ENCODE assay signal across 18 mouse cellular contexts in genomic region chr10:4005191-4005590, GRCm38 (mm10). TPM values are rescaled to one million over a fixed set of nuclear protein-coding genes. Genes with fewer than 3 reads are reported as not detected.
A peak's percentile ranks its signal among the peaks of the same experiment; 100 is the strongest.
DNase-seq lines count a peak whose midpoint lies in the region; ATAC-seq and TF ChIP-seq lines count a peak whose summit lies in the region.
"Had no signal": no experiment of that assay in that cellular context is flagged by ENCODE, and none has a peak within 500 bp of the region (broad histone marks: within the 10 kb centered on the region; RNA-seq: fewer than 3 reads in every experiment).

No protein-coding gene starts in this region.

- H3K4me3 ChIP-seq in heart, embryonic 12.5 days = no peak overlapping the region
- H3K4me3 ChIP-seq in lung, embryonic 14.5 days (ENCODE audit: low read depth, low read length) = no peak overlapping the region
- H3K4me3 ChIP-seq in lung, postnatal 0 days (ENCODE audit: low read depth, low read length) = no peak overlapping the region
- no peak overlapping the region for H3K4me3 ChIP-seq in intestine, embryonic 16.5 days (ENCODE audit: low read length)
- no peak overlapping the region for H3K4me3 ChIP-seq in stomach, embryonic 16.5 days (replicated peaks; ENCODE audit: low read length)
- H3K4me3 ChIP-seq in liver, postnatal 0 days (ENCODE audit: low read depth, low read length) = no peak overlapping the region
- H3K4me3 ChIP-seq: heart, embryonic 15.5 days; limb, embryonic 15.5 days; midbrain, embryonic 13.5 days had no signal

- TF ChIP-seq CTCF in lung, embryonic 14.5 days (IDR thresholded peaks at IDR 0.05; ENCODE audit: low read depth) = no peak
- TF ChIP-seq CTCF in lung, postnatal 0 days (IDR thresholded peaks at IDR 0.05) = no peak
- TF ChIP-seq CTCF in liver, postnatal 0 days (IDR thresholded peaks at IDR 0.05; ENCODE audit: low read depth) = no peak

- H3K9ac ChIP-seq in heart, embryonic 12.5 days = no peak overlapping the region
- H3K9ac ChIP-seq in lung, embryonic 14.5 days = no peak overlapping the region
- H3K9ac ChIP-seq in lung, postnatal 0 days (replicated peaks; ENCODE audit: low read depth) = no peak overlapping the region
- H3K9ac ChIP-seq in intestine, embryonic 16.5 days (ENCODE audit: low read depth, low read length) = no peak overlapping the region
- H3K9ac ChIP-seq in stomach, embryonic 16.5 days (ENCODE audit: low read length) = no peak overlapping the region
- no peak overlapping the region for H3K9ac ChIP-seq in liver, postnatal 0 days (replicated peaks)
- H3K9ac ChIP-seq: heart, embryonic 15.5 days; limb, embryonic 15.5 days; midbrain, embryonic 13.5 days had no signal

- no peaks in the 10 kb centered on the region for H3K27me3 ChIP-seq in heart, embryonic 12.5 days (replicated peaks)
- no peaks in the 10 kb centered on the region for H3K27me3 ChIP-seq in lung, embryonic 14.5 days (ENCODE audit: insufficient read depth, low read length)
- H3K27me3 ChIP-seq in lung, postnatal 0 days (replicated peaks; ENCODE audit: insufficient read depth, low read length) = no peaks in the 10 kb centered on the region
- no peaks in the 10 kb centered on the region for H3K27me3 ChIP-seq in intestine, embryonic 16.5 days (replicated peaks; ENCODE audit: control insufficient read depth, insufficient read depth, low read length)
- no peaks in the 10 kb centered on the region for H3K27me3 ChIP-seq in stomach, embryonic 16.5 days (ENCODE audit: control insufficient read depth, insufficient read depth, low read length)
- no peaks in the 10 kb centered on the region for H3K27me3 ChIP-seq in liver, postnatal 0 days (ENCODE audit: insufficient read depth, low read length)
- H3K27me3 ChIP-seq: heart, embryonic 15.5 days; limb, embryonic 15.5 days; midbrain, embryonic 13.5 days had no signal

- WGBS in heart, embryonic 12.5 days = 80% methylated on average over 7 of the region's 7 CpGs
- WGBS in lung, embryonic 14.5 days = 66% methylated on average over 7 of the region's 7 CpGs
- WGBS in lung, postnatal 0 days = 79% methylated on average over 7 of the region's 7 CpGs
- 74% methylated on average over 7 of the region's 7 CpGs for WGBS in intestine, embryonic 16.5 days
- 65% methylated on average over 7 of the region's 7 CpGs for WGBS in stomach, embryonic 16.5 days
- WGBS in liver, postnatal 0 days (ENCODE audit: insufficient replicate concordance) = 84% methylated on average over 7 of the region's 7 CpGs

- intact Hi-C loops in heart, postnatal 10 days (cut with DNase I) = no loop called here

- peaks cover 11% of the 10 kb centered on the region; the same call in 1 of the 2 replicates for H3K4me1 ChIP-seq in heart, embryonic 12.5 days (replicated peaks)
- no peaks in the 10 kb centered on the region for H3K4me1 ChIP-seq in lung, embryonic 14.5 days (ENCODE audit: insufficient read depth)
- H3K4me1 ChIP-seq in lung, postnatal 0 days (ENCODE audit: insufficient read depth, low read depth, low read length) = no peaks in the 10 kb centered on the region
- H3K4me1 ChIP-seq in intestine, embryonic 16.5 days (ENCODE audit: control insufficient read depth, insufficient read depth, low read length) = 0 out of 2 replicates have a peak, but pooled peaks cover 3% of the 10 kb centered on the region
- H3K4me1 ChIP-seq in stomach, embryonic 16.5 days (ENCODE audit: control insufficient read depth, insufficient read depth, low read length) = peaks cover 4% of the 10 kb centered on the region
- H3K4me1 ChIP-seq in liver, postnatal 0 days (ENCODE audit: insufficient read depth) = no peaks in the 10 kb centered on the region
- H3K4me1 ChIP-seq: heart, embryonic 15.5 days; midbrain, embryonic 13.5 days had no signal

- no peak overlapping the region for H3K27ac ChIP-seq in heart, embryonic 12.5 days (ENCODE audit: poor library complexity, severe bottlenecking)
- peak overlapping the region; percentile 73 for H3K27ac ChIP-seq in lung, embryonic 14.5 days (ENCODE audit: low read depth)
- no peak overlapping the region for H3K27ac ChIP-seq in lung, postnatal 0 days (ENCODE audit: low read length)
- peak overlapping the region; percentile 21 for H3K27ac ChIP-seq in intestine, embryonic 16.5 days (ENCODE audit: low read length)
- H3K27ac ChIP-seq in stomach, embryonic 16.5 days (ENCODE audit: low read length) = peak overlapping the region; percentile 83
- no peak overlapping the region for H3K27ac ChIP-seq in liver, postnatal 0 days (ENCODE audit: low read depth)
- H3K27ac ChIP-seq: heart, embryonic 15.5 days; hindbrain, postnatal 0 days; limb, embryonic 15.5 days; midbrain, embryonic 13.5 days had no signal

- no peaks in the 10 kb centered on the region for H3K9me3 ChIP-seq in heart, embryonic 12.5 days (replicated peaks)
- H3K9me3 ChIP-seq in lung, embryonic 14.5 days (ENCODE audit: low read depth, low read length) = no peaks in the 10 kb centered on the region
- H3K9me3 ChIP-seq in lung, postnatal 0 days (ENCODE audit: low read length) = no peaks in the 10 kb centered on the region
- no peaks in the 10 kb centered on the region for H3K9me3 ChIP-seq in intestine, embryonic 16.5 days (ENCODE audit: control insufficient read depth, low read length)
- no peaks in the 10 kb centered on the region for H3K9me3 ChIP-seq in stomach, embryonic 16.5 days (replicated peaks; ENCODE audit: control insufficient read depth, low read length)
- H3K9me3 ChIP-seq in liver, postnatal 0 days (ENCODE audit: low read length) = no peaks in the 10 kb centered on the region
- H3K9me3 ChIP-seq: heart, embryonic 15.5 days; limb, embryonic 15.5 days; midbrain, embryonic 13.5 days had no signal

- peak; percentile 39 to 40 for DNase-seq in heart, postnatal 10 days
- DNase-seq in lung, embryonic 14.5 days = no peak
- no peak for DNase-seq in lung, postnatal 0 days (ENCODE audit: low spot score)
- no peak for DNase-seq in liver, postnatal 0 days
- DNase-seq: adrenal gland, postnatal 14 days; B cell, adult 2 months; cerebellum, adult 11-12 months; cerebellum, postnatal 25 days; kidney, postnatal 25 days; spleen, adult 18-20 months; thymus, postnatal 36 days had no signal

- no peak for TF ChIP-seq EP300 in lung, postnatal 0 days (IDR thresholded peaks at IDR 0.05)
- TF ChIP-seq EP300 in liver, postnatal 0 days (IDR thresholded peaks at IDR 0.05; ENCODE audit: low read depth) = no peak

- H3K4me2 ChIP-seq in heart, embryonic 12.5 days = no peak overlapping the region
- H3K4me2 ChIP-seq in lung, embryonic 14.5 days = no peak overlapping the region
- no peak overlapping the region for H3K4me2 ChIP-seq in lung, postnatal 0 days (replicated peaks; ENCODE audit: low read depth, low read length)
- H3K4me2 ChIP-seq in intestine, embryonic 16.5 days (ENCODE audit: low read depth, low read length) = no peak overlapping the region
- no peak overlapping the region for H3K4me2 ChIP-seq in stomach, embryonic 16.5 days (ENCODE audit: low read depth, low read length)
- H3K4me2 ChIP-seq in liver, postnatal 0 days (ENCODE audit: low read depth, low read length) = no peak overlapping the region
- H3K4me2 ChIP-seq: heart, embryonic 15.5 days; limb, embryonic 15.5 days; midbrain, embryonic 13.5 days had no signal

- no peak for ATAC-seq in heart, embryonic 12.5 days (ENCODE audit: insufficient number of reproducible peaks, low FRiP score)
- ATAC-seq in lung, embryonic 14.5 days (ENCODE audit: insufficient read depth) = no peak
- no peak for ATAC-seq in lung, postnatal 0 days
- ATAC-seq in intestine, embryonic 16.5 days = no peak
- no peak for ATAC-seq in stomach, embryonic 16.5 days (ENCODE audit: insufficient read depth, low FRiP score)
- ATAC-seq in liver, postnatal 0 days = no peak
- ATAC-seq: hindbrain, postnatal 0 days; midbrain, embryonic 13.5 days had no signal

- peaks cover 9% of the 10 kb centered on the region for H3K36me3 ChIP-seq in heart, embryonic 12.5 days
- H3K36me3 ChIP-seq in lung, embryonic 14.5 days (ENCODE audit: insufficient read depth) = peaks cover 13% of the 10 kb centered on the region; the same call in 1 of the 2 replicates
- H3K36me3 ChIP-seq in lung, postnatal 0 days (ENCODE audit: insufficient read depth, low read length) = no peaks in the 10 kb centered on the region
- H3K36me3 ChIP-seq in intestine, embryonic 16.5 days (ENCODE audit: control insufficient read depth, insufficient read depth, low read length) = no peaks in the 10 kb centered on the region
- H3K36me3 ChIP-seq in stomach, embryonic 16.5 days (ENCODE audit: control insufficient read depth, insufficient read depth, low read length) = no peaks in the 10 kb centered on the region
- H3K36me3 ChIP-seq in liver, postnatal 0 days (replicated peaks; ENCODE audit: insufficient read depth, low read length) = peaks cover 18% of the 10 kb centered on the region; the same call in 1 of the 2 replicates
- H3K36me3 ChIP-seq: heart, embryonic 15.5 days; limb, embryonic 15.5 days; midbrain, embryonic 13.5 days had no signal

RNA-seq across cellular contexts. Expression of gene Mthfd1l, which starts 32.3 kb away (rescaled TPM):
- 1 to 10 TPM; 3.4 to 4.3 TPM for total RNA-seq in heart, postnatal 10 days (2021)
- 16.9 and 17.8 TPM in 2 replicates for polyA plus RNA-seq in heart, embryonic 12.5 days (2016; fragmentation: Nextera tagmentation; extraction: Ambion mirVana)
- polyA plus RNA-seq in lung, embryonic 14.5 days (2014; fragmentation: Nextera tagmentation; extraction: Ambion mirVana) = 20.6 and 21.7 TPM in 2 replicates
- polyA plus RNA-seq in lung, postnatal 0 days (2015; fragmentation: Nextera tagmentation; extraction: Ambion mirVana) = 3.0 and 3.7 TPM in 2 replicates
- 17.6 and 18.4 TPM in 2 replicates for polyA plus RNA-seq in intestine, embryonic 16.5 days (2015; fragmentation: Nextera tagmentation; extraction: Ambion mirVana)
- 14.0 and 14.8 TPM in 2 replicates for polyA plus RNA-seq in stomach, embryonic 16.5 days (2015; fragmentation: Nextera tagmentation; extraction: Ambion mirVana)
- 7.2 and 8.4 TPM in 2 replicates for polyA plus RNA-seq in liver, postnatal 0 days (2015; fragmentation: Nextera tagmentation; extraction: Ambion mirVana)

Comparison
In these comparisons a context has a peak if more than half of its experiments do, and no peak if none do; other contexts are left out.
1. H3K27ac ChIP-seq: peak in lung, embryonic 14.5 days (single experiment), intestine, embryonic 16.5 days (single experiment) and stomach, embryonic 16.5 days (single experiment); none in heart, embryonic 12.5 days (single experiment), lung, postnatal 0 days (single experiment) and liver, postnatal 0 days (single experiment).
2. DNase-seq: peak in heart, postnatal 10 days (2 of 2); none in lung, embryonic 14.5 days (single experiment), lung, postnatal 0 days (single experiment) and liver, postnatal 0 days (single experiment).